Mouse (Mus musculus) embryonic fibroblast, embryonic 13.5 days (primary cell): ENCODE results near the gene Uqcc3.

Experiments
- CTCF ChIP-seq: IDR thresholded peaks from 2 replicates; pipeline ENCODE4 v1.5.1; 2011; ENCODE audit warnings: mild to moderate bottlenecking, control low read depth, low read length, moderate library complexity, borderline replicate concordance; ENCODE audit not compliant: insufficient read depth
- POLR2A ChIP-seq: IDR thresholded peaks from 2 replicates; pipeline ENCODE4 v1.6.1; 2011; ENCODE audit warnings: low read depth, mild to moderate bottlenecking, control low read depth, low read length, moderate library complexity

DNA sequence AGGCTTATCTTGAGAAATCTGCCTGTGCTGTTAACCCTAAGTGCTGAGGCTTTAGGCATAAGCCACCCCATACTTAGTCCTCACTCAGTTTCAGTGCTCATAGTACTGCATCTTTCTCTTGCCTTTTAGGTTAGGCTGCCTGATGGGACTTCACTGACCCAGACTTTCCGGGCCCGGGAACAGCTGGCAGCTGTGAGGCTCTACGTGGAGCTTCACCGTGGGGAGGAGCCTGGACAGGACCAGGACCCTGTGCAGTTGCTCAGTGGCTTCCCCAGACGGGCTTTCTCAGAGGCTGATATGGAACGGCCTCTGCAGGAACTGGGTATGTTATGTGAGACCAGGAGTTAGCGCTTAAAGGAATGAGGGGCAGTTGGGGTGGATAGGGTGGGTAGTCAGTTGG, 5.7 kb downstream of the Uqcc3 start:
- TF ChIP-seq POLR2A (no peak), CTCF (no peak)
